8 mouse cellular contexts compared by ENCODE assay signal in genomic region chrX:13461266-13462261, GRCm38 (mm10). TPM values are rescaled to one million over a fixed set of nuclear protein-coding genes. Genes with fewer than 3 reads are reported as not detected.
DNase-seq lines count a peak whose midpoint lies in the region; ATAC-seq and TF ChIP-seq lines count a peak whose summit lies in the region.

No protein-coding gene starts in this region.

- no peaks in the 10 kb centered on the region for H3K36me3 ChIP-seq in heart, embryonic 11.5 days (ENCODE audit: control insufficient read depth, insufficient read depth, low read length)
- no peaks in the 10 kb centered on the region for H3K36me3 ChIP-seq in kidney, embryonic 15.5 days
- H3K36me3 ChIP-seq in limb, embryonic 15.5 days = no peaks in the 10 kb centered on the region
- no peaks in the 10 kb centered on the region for H3K36me3 ChIP-seq in midbrain, postnatal 0 days (ENCODE audit: insufficient read depth, low read length)

- no peaks in the 10 kb centered on the region for H3K9me3 ChIP-seq in heart, embryonic 11.5 days (replicated peaks; ENCODE audit: control insufficient read depth, low read length)
- H3K9me3 ChIP-seq in kidney, embryonic 15.5 days (replicated peaks) = no peaks in the 10 kb centered on the region
- no peaks in the 10 kb centered on the region for H3K9me3 ChIP-seq in limb, embryonic 15.5 days
- H3K9me3 ChIP-seq in midbrain, postnatal 0 days (ENCODE audit: low read length) = no peaks in the 10 kb centered on the region

- peaks cover 19% of the 10 kb centered on the region for H3K4me1 ChIP-seq in bone marrow macrophage, adult 2 months (ENCODE audit: control insufficient read depth, insufficient read depth, low read length)
- H3K4me1 ChIP-seq in embryonic fibroblast, embryonic 13.5 days (ENCODE audit: control insufficient read depth, insufficient read depth, low read length) = peaks cover 9% of the 10 kb centered on the region
- H3K4me1 ChIP-seq in heart, embryonic 11.5 days (ENCODE audit: control insufficient read depth, insufficient read depth, low read length) = no peaks in the 10 kb centered on the region
- H3K4me1 ChIP-seq in kidney, embryonic 15.5 days = no peaks in the 10 kb centered on the region
- no peaks in the 10 kb centered on the region; the same call in 1 of the 2 replicates for H3K4me1 ChIP-seq in limb, embryonic 15.5 days
- H3K4me1 ChIP-seq in midbrain, postnatal 0 days (ENCODE audit: insufficient read depth, low read length) = no peaks in the 10 kb centered on the region

- TF ChIP-seq CTCF in bone marrow macrophage, adult 2 months (IDR thresholded peaks at IDR 0.05; ENCODE audit: low read depth, low read length) = no peak
- TF ChIP-seq CTCF in embryonic fibroblast, embryonic 13.5 days (IDR thresholded peaks at IDR 0.05; ENCODE audit: borderline replicate concordance, insufficient read depth, low read length) = peak; percentile 58
- TF ChIP-seq CTCF in midbrain, postnatal 0 days (IDR thresholded peaks at IDR 0.05) = peak; percentile 82

- peak overlapping the region; percentile 93 for H3K27ac ChIP-seq in bone marrow macrophage, adult 2 months (ENCODE audit: insufficient read depth, low read depth, low read length)
- H3K27ac ChIP-seq in embryonic fibroblast, embryonic 13.5 days (ENCODE audit: insufficient read depth, low read length) = peak overlapping the region; percentile 78
- peak overlapping the region; percentile 73 for H3K27ac ChIP-seq in heart, embryonic 11.5 days (ENCODE audit: low read depth, low read length)
- H3K27ac ChIP-seq in kidney, embryonic 15.5 days = peak overlapping the region; percentile 82
- H3K27ac ChIP-seq in limb, embryonic 15.5 days = peak overlapping the region; percentile 68
- peak overlapping the region; percentile 78 for H3K27ac ChIP-seq in midbrain, postnatal 0 days (ENCODE audit: low read depth, low read length)

- H3K4me2 ChIP-seq in heart, embryonic 11.5 days = peak overlapping the region; percentile 58
- H3K4me2 ChIP-seq in kidney, embryonic 15.5 days = peak overlapping the region; percentile 55
- peak overlapping the region; percentile 48 for H3K4me2 ChIP-seq in limb, embryonic 15.5 days
- peak overlapping the region; percentile 43 for H3K4me2 ChIP-seq in midbrain, postnatal 0 days (ENCODE audit: low read depth, low read length, poor library complexity, severe bottlenecking)

- H3K4me3 ChIP-seq in bone marrow macrophage, adult 2 months (ENCODE audit: insufficient read depth, low read length) = peak overlapping the region; percentile 57
- H3K4me3 ChIP-seq in embryonic fibroblast, embryonic 13.5 days (ENCODE audit: insufficient read depth, low read length) = no peak overlapping the region; the same call in 1 of the 2 replicates
- H3K4me3 ChIP-seq in heart, embryonic 11.5 days (ENCODE audit: low read depth, low read length) = peak overlapping the region; percentile 30
- H3K4me3 ChIP-seq in kidney, embryonic 15.5 days (replicated peaks) = peak overlapping the region; percentile 43
- H3K4me3 ChIP-seq in limb, embryonic 15.5 days = peak overlapping the region; percentile 40
- peak overlapping the region; percentile 30 for H3K4me3 ChIP-seq in midbrain, postnatal 0 days (ENCODE audit: low read depth, low read length)

- TF ChIP-seq POLR2A in bone marrow macrophage, adult 2 months (IDR thresholded peaks at IDR 0.05; ENCODE audit: borderline replicate concordance, low read depth, low read length) = no peak
- TF ChIP-seq POLR2A in embryonic fibroblast, embryonic 13.5 days (IDR thresholded peaks at IDR 0.05; ENCODE audit: low read depth, low read length) = peak; percentile 21; the same call in 1 of the 2 replicates

- 13% methylated on average over 46 of the region's 46 CpGs for WGBS in heart, embryonic 11.5 days (ENCODE audit: insufficient replicate concordance)
- 18% methylated on average over 46 of the region's 46 CpGs for WGBS in kidney, embryonic 15.5 days
- WGBS in limb, embryonic 15.5 days = 15% methylated on average over 46 of the region's 46 CpGs
- 19% methylated on average over 44 of the region's 46 CpGs for WGBS in midbrain, postnatal 0 days

- DNase-seq in A20 (ENCODE audit: low read depth, low spot score) = peak; percentile 90
- DNase-seq in midbrain, postnatal 0 days (ENCODE audit: low spot score) = peak; percentile 91
- DNase-seq in spleen, postnatal 10 days (ENCODE audit: low spot score in 2 of 2) = peak; percentile 85 to 90

- peak overlapping the region; percentile 68 for H3K9ac ChIP-seq in heart, embryonic 11.5 days (ENCODE audit: low read depth, low read length)
- peak overlapping the region; percentile 43; the same call in 1 of the 2 replicates for H3K9ac ChIP-seq in kidney, embryonic 15.5 days
- H3K9ac ChIP-seq in limb, embryonic 15.5 days = peak overlapping the region; percentile 37
- H3K9ac ChIP-seq in midbrain, postnatal 0 days (replicated peaks; ENCODE audit: low read length, poor library complexity, severe bottlenecking) = peak overlapping the region; percentile 46; the same call in 1 of the 2 replicates

- ATAC-seq in heart, embryonic 11.5 days (replicated peaks; ENCODE audit: insufficient number of reproducible peaks, low FRiP score, low TSS enrichment) = peak; percentile 93
- ATAC-seq in kidney, embryonic 15.5 days (replicated peaks; ENCODE audit: low FRiP score) = peak; percentile 97
- ATAC-seq in limb, embryonic 15.5 days (ENCODE audit: insufficient number of reproducible peaks, low FRiP score, low TSS enrichment, low read depth) = peak; percentile 89
- peak; percentile 96 for ATAC-seq in midbrain, postnatal 0 days (ENCODE audit: low FRiP score)

- H3K27me3 ChIP-seq in heart, embryonic 11.5 days (ENCODE audit: control insufficient read depth, insufficient read depth, low read length) = no peaks in the 10 kb centered on the region
- H3K27me3 ChIP-seq in kidney, embryonic 15.5 days = peaks cover 19% of the 10 kb centered on the region
- peaks cover 6% of the 10 kb centered on the region for H3K27me3 ChIP-seq in limb, embryonic 15.5 days
- no peaks in the 10 kb centered on the region for H3K27me3 ChIP-seq in midbrain, postnatal 0 days (ENCODE audit: insufficient read depth, low read length)

RNA-seq across cellular contexts. Expression of gene Nyx, which starts 4.3 kb away (rescaled TPM):
- polyA plus RNA-seq in bone marrow macrophage, adult 2 months (2012; ENCODE audit: insufficient read depth, insufficient read length, missing spikeins) = not detected in 2 replicates
- not detected in 2 replicates for polyA plus RNA-seq in embryonic fibroblast, embryonic 13.5 days (2011; ENCODE audit: insufficient read length, low read depth, missing spikeins)
- 0.06 TPM in 1 of 2 replicates, not detected in the other for polyA plus RNA-seq in heart, embryonic 11.5 days (2014; fragmentation: Nextera tagmentation; extraction: Ambion mirVana)
- 0.05 TPM in 1 of 2 replicates, not detected in the other for polyA plus RNA-seq in kidney, embryonic 15.5 days (2015; fragmentation: Nextera tagmentation; extraction: Ambion mirVana)
- polyA plus RNA-seq in limb, embryonic 15.5 days (2015; fragmentation: Nextera tagmentation; extraction: Ambion mirVana) = 0.04 and 0.07 TPM in 2 replicates
- total RNA-seq in midbrain, postnatal 0 days (2014; rRNA removed) = 0.33 and 0.71 TPM in 2 replicates
- polyA plus RNA-seq in midbrain, postnatal 0 days (2015; fragmentation: Nextera tagmentation; extraction: Ambion mirVana) = 0.20 and 0.32 TPM in 2 replicates
